Mouse (Mus musculus) cerebellum, postnatal 25 days (tissue): ENCODE data around the gene Dnah2.

ENCODE experiments used
- DNase-seq, 2 experiments: peaks; one replicate each; pipeline ENCODE4 v3.0.0; 2021; ENCODE audit warnings: mixed read lengths in 2 of 2

Dnah2 gene

DNA sequence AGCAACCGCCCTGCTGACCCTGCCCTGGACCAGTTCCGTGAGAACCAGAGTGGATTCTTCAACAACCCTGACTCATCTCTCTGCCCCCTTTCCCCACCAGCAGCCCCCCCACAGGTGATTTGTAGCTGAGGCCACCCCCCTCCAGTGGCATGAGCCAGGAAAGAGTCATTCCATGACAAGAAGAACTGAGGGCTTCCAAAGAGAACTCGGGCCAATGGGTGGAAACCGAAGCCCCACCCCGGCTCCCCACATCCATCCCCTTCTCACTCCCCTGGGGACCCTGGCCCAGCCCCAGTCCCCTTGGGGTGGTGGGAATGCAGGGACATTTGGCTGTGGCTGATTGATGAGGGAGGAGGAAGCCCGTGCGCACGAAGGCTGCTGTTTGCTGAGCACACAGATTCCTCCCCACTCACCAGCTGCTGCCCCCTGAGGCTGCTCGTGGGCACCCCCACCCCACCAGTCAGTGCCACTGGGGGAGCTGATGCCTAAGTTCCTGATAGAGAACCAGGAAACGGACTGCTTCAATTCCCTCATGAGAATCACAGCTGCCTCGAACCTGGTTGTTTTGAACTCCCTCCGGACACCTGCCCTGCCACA, at the start of gene Dnah2:
Gene Dnah2, minus strand, starts transcription at position 51 of the 597 bp plus-strand sequence.
- DNase-seq, result no peak

- no peak for DNase-seq
Observed at GRCm38 (mm10) chr11:69594853-69595252, 45.9 kb upstream of the Dnah2 start.

GRCm38 (mm10) chr11:69592799-69593198, 43.9 kb upstream of the Dnah2 start:
- DNase-seq, result no peak

GRCm38 (mm10) chr11:69591899-69592637, 43.2 kb upstream of the Dnah2 start:
- peak in 1 of 2 experiments; percentile 69 for DNase-seq

DNA sequence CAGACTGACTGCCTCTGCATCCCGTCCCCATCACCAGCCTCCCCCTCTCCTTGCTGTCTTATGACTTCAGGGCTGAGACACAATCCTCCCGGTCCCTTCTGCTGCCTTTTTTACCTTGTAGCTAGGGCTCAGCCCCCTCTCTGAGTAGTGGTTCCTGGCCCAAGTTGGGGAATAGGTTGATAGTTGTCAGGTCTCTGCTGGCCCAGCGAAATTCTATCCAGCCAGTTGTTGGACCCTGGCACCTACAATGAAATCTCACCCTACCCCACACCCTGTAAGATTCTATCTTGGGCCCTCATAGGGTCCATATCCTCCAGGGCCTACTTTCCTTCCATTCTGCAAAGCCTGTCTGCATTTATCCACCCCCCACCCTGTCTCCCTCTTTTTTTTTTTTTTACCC, 42.5 kb upstream of the Dnah2 start:
- DNase-seq, result no peak

DNA sequence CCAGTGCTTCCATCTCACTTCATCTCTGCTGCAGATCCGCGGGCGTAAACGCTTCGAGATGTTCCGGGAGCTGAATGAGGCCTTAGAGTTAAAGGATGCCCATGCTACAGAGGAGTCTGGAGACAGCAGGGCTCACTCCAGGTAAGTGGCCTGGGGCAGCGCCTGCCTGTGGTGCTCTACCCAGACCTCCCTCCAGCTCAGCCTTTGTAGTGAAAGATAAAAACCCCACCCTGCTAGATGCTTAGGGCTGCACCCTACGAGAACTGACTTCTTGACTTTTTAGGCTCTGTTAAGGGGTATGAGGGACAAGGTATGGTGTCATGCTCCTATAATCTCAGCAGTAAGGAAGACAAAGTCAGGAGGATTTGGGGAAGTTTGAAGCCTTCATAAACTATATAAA, 41.7 kb upstream of the Dnah2 start:
- DNase-seq, result no peak

DNA sequence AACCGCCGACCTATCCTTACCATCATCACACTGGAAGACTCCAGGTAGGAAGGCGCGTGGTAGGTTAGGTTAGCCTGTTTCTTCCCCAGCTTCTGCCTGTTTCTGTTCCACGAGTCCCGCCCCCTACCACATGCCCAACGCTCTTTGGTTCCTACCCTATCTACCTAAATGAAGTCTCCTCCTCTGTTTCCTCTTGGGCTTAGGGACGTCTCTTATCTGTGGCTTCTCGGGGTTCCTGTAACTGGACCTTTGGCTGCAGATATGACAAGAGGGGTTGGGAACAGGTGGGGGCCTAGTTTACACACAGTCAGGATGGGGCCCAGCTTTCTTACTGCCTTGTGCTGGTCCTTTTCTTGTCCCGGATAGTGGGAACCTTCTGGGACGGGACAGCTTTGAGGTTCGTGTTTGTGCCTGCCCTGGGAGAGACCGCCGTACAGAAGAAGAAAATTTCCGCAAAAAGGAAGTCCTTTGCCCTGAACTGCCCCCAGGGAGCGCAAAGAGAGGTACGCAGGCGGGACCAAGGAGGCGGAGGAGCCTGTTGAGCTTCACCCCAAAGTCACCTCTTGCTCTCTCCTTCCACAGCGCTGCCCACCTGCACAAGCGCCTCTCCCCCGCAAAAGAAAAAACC, 40.4 kb upstream of the Dnah2 start:
- no peak for DNase-seq

- no peak for DNase-seq
Observed at GRCm38 (mm10) chr11:69585718-69586325, 36.9 kb upstream of the Dnah2 start.

DNA sequence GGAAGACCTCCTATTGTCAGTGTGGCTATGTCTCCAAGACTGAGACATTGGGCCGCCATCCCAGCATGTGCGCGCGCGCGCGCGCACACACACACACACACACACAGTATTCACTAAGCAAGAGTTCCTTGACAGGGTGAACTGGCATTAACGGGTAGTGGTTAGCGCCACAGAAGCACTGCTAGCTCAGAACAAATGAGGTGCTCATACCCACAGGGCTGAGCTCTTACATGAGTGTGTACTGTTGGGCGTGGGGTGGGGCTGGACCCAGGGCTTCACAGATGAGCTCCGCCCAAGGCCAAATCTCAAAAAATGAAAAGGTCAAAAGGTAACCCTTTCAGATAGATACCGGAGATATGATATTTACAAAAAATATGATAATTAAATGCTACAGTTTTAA, 36.0 kb upstream of the Dnah2 start:
- no peak for DNase-seq

GRCm38 (mm10) chr11:69584008-69584407, 35.1 kb upstream of the Dnah2 start:
- DNase-seq, result no peak

DNA sequence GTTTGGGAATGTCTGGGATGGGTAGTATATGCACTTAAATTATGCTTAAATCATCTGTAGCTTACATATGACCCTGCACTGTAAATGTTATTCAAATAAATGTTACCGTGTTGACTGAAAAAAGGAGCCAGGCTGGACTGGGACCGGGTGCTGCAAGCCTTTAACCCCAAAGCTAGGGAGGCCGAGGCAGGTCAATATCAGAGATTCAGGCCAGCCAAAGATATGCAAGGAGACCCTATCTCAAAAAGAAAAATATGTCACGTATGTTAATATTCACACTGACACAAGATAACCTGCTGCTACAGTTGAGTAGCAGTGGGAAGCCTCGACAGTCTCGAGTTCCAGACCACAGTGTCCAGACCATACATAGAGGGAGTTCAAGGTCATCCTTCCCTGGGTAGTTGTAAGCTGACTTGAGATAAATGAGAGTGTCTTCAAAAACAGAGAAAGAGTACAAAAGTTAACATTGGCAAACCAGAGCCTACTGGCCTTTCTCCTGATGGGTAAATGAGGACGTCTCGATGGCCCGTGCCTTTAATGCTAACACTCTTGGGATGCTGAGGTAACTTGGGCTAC, 33.4 kb upstream of the Dnah2 start:
- no peak for DNase-seq

DNA sequence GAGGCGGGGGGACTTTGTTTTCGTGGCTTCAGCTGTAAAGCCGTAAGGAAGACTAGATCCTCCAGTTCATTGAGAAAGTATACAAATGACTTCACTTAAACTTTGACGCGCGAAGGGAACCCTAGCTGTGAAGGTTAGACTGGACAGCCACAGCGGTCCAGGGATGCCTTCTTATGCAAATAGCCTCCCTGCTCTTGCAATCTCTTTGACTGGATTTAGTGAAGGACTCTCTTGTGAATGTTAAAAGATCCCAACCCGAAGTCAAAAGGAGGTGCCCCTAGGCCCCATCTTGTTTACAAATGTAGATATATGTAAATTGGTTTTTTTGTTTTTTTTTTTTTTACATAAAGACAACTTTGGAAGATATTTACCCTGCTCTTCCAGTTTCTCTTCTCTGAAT, 32.9 kb upstream of the Dnah2 start:
- DNase-seq, result no peak

GRCm38 (mm10) chr11:69581147-69581688, 32.3 kb upstream of the Dnah2 start:
- peak; percentile 95 to 98 for DNase-seq

DNA sequence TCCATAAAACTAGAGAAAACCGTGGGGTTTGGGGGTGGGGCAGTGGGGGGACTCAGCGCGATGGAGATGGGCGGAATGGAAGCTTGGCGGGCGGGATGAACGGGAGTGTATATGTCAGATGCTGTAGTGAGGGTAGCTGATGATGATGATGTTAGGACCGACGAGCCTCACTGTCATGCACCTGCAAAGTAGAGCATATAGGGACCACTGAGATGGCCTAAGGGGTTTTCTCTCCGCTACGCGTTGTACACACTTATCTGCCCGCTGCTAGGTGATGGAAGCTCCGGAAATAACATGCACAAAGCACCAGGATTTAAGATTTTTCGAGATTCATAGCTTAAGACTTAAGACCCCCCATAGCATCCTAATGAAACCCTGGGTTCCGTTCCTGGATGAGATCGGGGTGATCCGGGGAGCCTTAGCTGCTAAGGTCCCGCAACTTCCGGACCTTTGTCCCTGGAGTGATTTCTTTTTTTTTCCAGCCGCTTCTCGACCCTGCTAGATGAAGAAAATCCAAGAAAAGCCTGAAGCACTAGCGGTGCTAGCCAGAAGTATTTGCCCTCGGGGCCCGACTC, 31.7 kb upstream of the Dnah2 start:
- DNase-seq, result no peak

GRCm38 (mm10) chr11:69580091-69580514, 31.2 kb upstream of the Dnah2 start, which contains the start of the genes Wrap53 and Trp53:
Wrap53 (minus strand) TSS chr11:69580255.
Trp53 (plus strand) TSS chr11:69580359.
- peak; percentile 86 to 90 for DNase-seq

DNA sequence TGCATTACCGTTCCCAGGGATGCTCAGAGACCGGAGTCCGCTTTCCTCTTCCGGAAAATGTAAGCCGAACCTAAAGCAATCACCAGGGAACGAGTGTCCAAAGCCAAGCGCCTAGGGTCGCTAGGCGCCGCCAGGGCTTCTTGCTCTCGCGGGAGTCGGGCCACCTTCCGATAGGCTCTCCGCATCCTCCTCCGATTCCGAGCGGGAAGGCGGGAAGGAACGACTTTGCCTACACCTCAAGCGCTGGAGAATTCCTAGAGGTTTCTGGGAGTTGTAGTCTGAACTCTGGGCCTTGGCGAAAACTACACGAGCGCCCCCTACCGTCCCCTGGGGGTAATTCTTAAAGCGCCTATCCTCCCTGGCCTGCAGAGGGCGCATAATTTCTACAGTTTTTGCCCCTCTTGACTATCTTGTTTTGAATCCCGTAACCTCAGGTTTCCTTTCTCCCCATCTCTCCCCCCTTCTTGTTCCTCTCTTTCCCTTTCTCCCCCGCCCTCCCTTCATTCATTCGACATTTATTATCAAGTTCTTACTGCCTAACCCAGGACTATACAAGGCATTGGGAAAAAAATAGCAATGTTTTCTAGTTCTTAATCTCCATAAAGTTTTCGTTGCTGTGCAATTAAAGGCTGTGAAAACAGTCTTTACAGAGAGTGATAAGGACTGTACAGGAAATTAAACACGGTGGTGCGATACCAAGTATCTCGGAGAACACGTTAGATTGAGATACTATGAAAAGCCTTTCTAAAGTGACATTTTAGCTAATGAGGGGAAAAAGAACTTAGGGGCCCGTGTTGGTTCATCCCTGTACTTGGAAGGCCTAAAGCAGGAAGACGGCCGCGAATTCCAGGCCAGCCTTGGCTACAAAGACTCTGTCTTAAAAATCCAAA, 30.5 kb upstream of the Dnah2 start:
- peak; percentile 96 to 99 for DNase-seq

DNA sequence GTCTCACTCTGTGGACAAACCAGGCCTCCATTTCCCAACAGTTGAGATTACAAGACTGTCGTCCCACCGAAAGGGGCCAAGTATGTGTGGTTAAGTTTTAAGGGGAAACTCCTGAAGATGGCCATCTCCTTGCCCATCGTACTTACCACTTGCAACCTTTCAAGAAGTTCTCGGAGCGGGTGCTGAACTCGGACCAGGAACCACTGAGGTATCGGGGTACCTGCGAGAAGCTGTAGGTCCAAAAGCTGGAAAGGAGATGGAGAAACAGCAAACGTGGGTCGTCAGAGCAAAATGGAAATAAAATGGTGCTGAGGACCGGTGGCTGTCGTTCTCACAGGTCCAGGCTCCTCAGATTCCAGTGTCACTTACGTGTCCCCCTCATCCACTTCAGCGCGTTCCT, 29.4 kb upstream of the Dnah2 start:
- peak in 1 of 2 experiments; percentile 33 for DNase-seq

- DNase-seq, result no peak
Observed at GRCm38 (mm10) chr11:69576307-69576706, 27.4 kb upstream of the Dnah2 start.

GRCm38 (mm10) chr11:69575220-69575619, 26.3 kb upstream of the Dnah2 start:
- DNase-seq, result no peak

DNA sequence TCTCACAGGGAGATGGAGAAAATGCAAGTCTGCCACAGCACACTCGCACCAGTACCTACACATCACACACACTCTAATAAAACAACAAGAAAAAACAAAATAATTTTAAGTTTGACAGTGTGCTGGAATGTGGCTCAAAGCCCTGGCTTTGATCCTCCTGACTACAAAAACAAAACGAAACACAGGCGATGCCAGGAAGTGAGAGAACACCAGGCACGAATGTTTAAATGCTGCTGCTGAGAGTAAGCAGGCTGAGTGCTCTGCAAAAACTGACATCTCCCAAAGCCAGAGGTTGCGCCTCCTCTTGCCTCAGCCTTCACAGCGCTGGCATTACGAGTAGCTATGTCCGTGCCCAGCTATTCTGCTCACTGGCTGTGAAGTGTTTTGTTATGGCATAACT, 16.2 kb upstream of the Dnah2 start:
- no peak for DNase-seq

DNA sequence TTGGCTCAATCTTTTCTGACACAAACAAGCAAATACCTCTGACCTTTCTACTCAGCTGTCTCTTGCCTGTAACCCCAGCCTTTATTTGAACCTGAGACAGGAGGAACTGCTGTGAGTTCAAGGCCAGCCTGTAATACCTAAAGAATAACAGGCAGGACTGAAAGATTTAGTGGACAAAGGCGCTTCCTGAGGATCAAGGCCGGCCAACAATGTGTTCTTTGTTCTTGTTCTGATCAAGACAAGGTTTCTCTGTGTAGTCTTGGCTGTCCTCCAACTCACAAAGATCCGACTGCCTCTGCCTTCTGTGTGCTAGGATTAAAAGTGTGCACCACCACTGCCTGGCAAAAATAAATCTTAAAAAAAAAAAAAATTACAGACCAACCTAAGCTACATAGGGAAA, 15.5 kb upstream of the Dnah2 start:
- no peak for DNase-seq
